9 mouse cellular contexts compared by ENCODE assay signal in genomic region chr15:27810793-27811488, GRCm38 (mm10).
DNase-seq lines count a peak whose midpoint lies in the region; ATAC-seq and TF ChIP-seq lines count a peak whose summit lies in the region.
"Had no signal": no experiment of that assay in that cellular context is flagged by ENCODE, and none has a peak within 500 bp of the region (broad histone marks: within the 10 kb centered on the region; RNA-seq: fewer than 3 reads in every experiment).

No protein-coding gene starts in this region.

- no peaks in the 10 kb centered on the region for H3K27me3 ChIP-seq in heart, postnatal 0 days (ENCODE audit: control insufficient read depth, insufficient read depth, low read length)
- H3K27me3 ChIP-seq in forebrain, embryonic 16.5 days (replicated peaks; ENCODE audit: control insufficient read depth, insufficient read depth, low read length) = no peaks in the 10 kb centered on the region
- H3K27me3 ChIP-seq in midbrain, embryonic 10.5 days (ENCODE audit: low read depth, poor library complexity, severe bottlenecking) = peaks cover 83% of the 10 kb centered on the region

- H3K4me1 ChIP-seq in heart, postnatal 0 days (ENCODE audit: control insufficient read depth, insufficient read depth) = peaks cover 19% of the 10 kb centered on the region
- peaks cover 16% of the 10 kb centered on the region for H3K4me1 ChIP-seq in forebrain, embryonic 16.5 days (replicated peaks; ENCODE audit: control insufficient read depth, insufficient read depth, low read length)
- H3K4me1 ChIP-seq in midbrain, embryonic 10.5 days = peaks cover 25% of the 10 kb centered on the region

- no peak overlapping the region for H3K4me2 ChIP-seq in heart, postnatal 0 days (ENCODE audit: low read depth, low read length)
- H3K4me2 ChIP-seq in forebrain, embryonic 16.5 days (ENCODE audit: low read length) = no peak overlapping the region

- no peak for DNase-seq in heart, postnatal 0 days (ENCODE audit: low spot score)
- no peak for DNase-seq in heart, postnatal 36 days
- DNase-seq in brain, embryonic 14.5 days (ENCODE audit: low read depth) = peak; percentile 86
- DNase-seq in midbrain, embryonic 10.5 days (ENCODE audit: low spot score) = peak; percentile 59
- DNase-seq in gastrocnemius, adult 8-10 months (ENCODE audit: low spot score in 2 of 2) = no peak
- DNase-seq in lung, postnatal 36 days = no peak
- no peak for DNase-seq in testis, postnatal 14 days (ENCODE audit: low spot score)
- DNase-seq: adrenal gland, adult 8-10 months had no signal

- no peak overlapping the region for H3K4me3 ChIP-seq in heart, postnatal 0 days (ENCODE audit: low read depth, low read length)
- H3K4me3 ChIP-seq in forebrain, embryonic 16.5 days (replicated peaks; ENCODE audit: low read length) = no peak overlapping the region
- H3K4me3 ChIP-seq in midbrain, embryonic 10.5 days = no peak overlapping the region

- intact Hi-C loops in heart, postnatal 36 days (cut with DNase I) = no loop called here

- TF ChIP-seq CTCF in heart, postnatal 0 days (IDR thresholded peaks at IDR 0.05; ENCODE audit: low read depth) = no peak
- TF ChIP-seq CTCF in brain, embryonic 14.5 days (IDR thresholded peaks at IDR 0.05; ENCODE audit: borderline replicate concordance, extremely low read depth, insufficient read depth, insufficient read length) = no peak

- peaks cover 48% of the 10 kb centered on the region for H3K36me3 ChIP-seq in heart, postnatal 0 days (replicated peaks; ENCODE audit: control insufficient read depth, insufficient read depth, low read length)
- H3K36me3 ChIP-seq in forebrain, embryonic 16.5 days (ENCODE audit: control insufficient read depth, insufficient read depth) = peaks cover 21% of the 10 kb centered on the region
- H3K36me3 ChIP-seq in midbrain, embryonic 10.5 days = peaks cover 81% of the 10 kb centered on the region

- H3K27ac ChIP-seq in heart, postnatal 0 days (ENCODE audit: low read depth) = peak overlapping the region; percentile 78
- H3K27ac ChIP-seq in forebrain, embryonic 16.5 days (ENCODE audit: low read length) = no peak overlapping the region
- H3K27ac ChIP-seq in midbrain, embryonic 10.5 days (replicated peaks) = peak overlapping the region; percentile 13; the same call in 1 of the 2 replicates

- no peak for TF ChIP-seq POLR2A in brain, embryonic 14.5 days (IDR thresholded peaks at IDR 0.05; ENCODE audit: borderline replicate concordance, extremely low read depth, insufficient read depth, insufficient read length, poor library complexity, severe bottlenecking)

- no peak for TF ChIP-seq EP300 in heart, postnatal 0 days (IDR thresholded peaks at IDR 0.05; ENCODE audit: low read depth)

- no peaks in the 10 kb centered on the region for H3K9me3 ChIP-seq in heart, postnatal 0 days (replicated peaks; ENCODE audit: control insufficient read depth, low read length)
- H3K9me3 ChIP-seq in forebrain, embryonic 16.5 days (ENCODE audit: control insufficient read depth, low read length) = no peaks in the 10 kb centered on the region
- no peaks in the 10 kb centered on the region for H3K9me3 ChIP-seq in midbrain, embryonic 10.5 days (replicated peaks)

- 76% methylated on average over 12 of the region's 12 CpGs for WGBS in heart, postnatal 0 days
- 37% methylated on average over 12 of the region's 12 CpGs for WGBS in forebrain, embryonic 16.5 days
- WGBS in midbrain, embryonic 10.5 days = 59% methylated on average over 12 of the region's 12 CpGs

- peak overlapping the region; percentile 37; the same call in 1 of the 2 replicates for H3K9ac ChIP-seq in heart, postnatal 0 days (replicated peaks; ENCODE audit: low read depth, low read length)
- no peak overlapping the region for H3K9ac ChIP-seq in forebrain, embryonic 16.5 days (replicated peaks; ENCODE audit: low read depth, low read length)

- ATAC-seq in heart, postnatal 0 days (ENCODE audit: insufficient read depth, low read depth) = no peak
- peak; percentile 27; the same call in 1 of the 2 replicates for ATAC-seq in forebrain, embryonic 16.5 days

Comparison
In these comparisons a context has a peak if more than half of its experiments do, and no peak if none do; other contexts are left out.
1. DNase-seq: peak in brain, embryonic 14.5 days (single experiment) and midbrain, embryonic 10.5 days (single experiment); none in heart, postnatal 0 days (single experiment), heart, postnatal 36 days (0 of 2), gastrocnemius, adult 8-10 months (0 of 2), lung, postnatal 36 days (single experiment) and testis, postnatal 14 days (single experiment).